Mouse (Mus musculus) testis, postnatal 10 days (tissue): ENCODE results near the gene Mapk1ip1l.
"Not testable (repeated sequence)": the region's sequence is repeated elsewhere in the genome, so short reads cannot be mapped to it uniquely, and the experiment has no call there.

Experiments used
- DNase-seq: peaks from one replicate; pipeline ENCODE4 v3.0.0; 2021; ENCODE audit warnings: low spot score

Gene Mapk1ip1l

GRCm38 (mm10) chr14:47304814-47305405 lies 6.8 kb downstream of the Mapk1ip1l start:
- DNase-seq, result no peak

- DNase-seq, result no peak
These were observed 7.9 kb downstream of the Mapk1ip1l start for GRCm38 (mm10) chr14:47305933-47306332.

- DNase-seq, result no peak
These were observed 9.6 kb downstream of the Mapk1ip1l start for GRCm38 (mm10) chr14:47307669-47308068.

GRCm38 (mm10) chr14:47309061-47309460 lies 11.0 kb downstream of the Mapk1ip1l start:
- no peak for DNase-seq

GRCm38 (mm10) chr14:47310342-47311181 lies 12.5 kb downstream of the Mapk1ip1l start:
- no peak for DNase-seq

- DNase-seq, result no peak
These were observed 21.3 kb downstream of the Mapk1ip1l start for GRCm38 (mm10) chr14:47319362-47319761.

- not testable (repeated sequence) for DNase-seq
These were observed 23.5 kb downstream of the Mapk1ip1l start for GRCm38 (mm10) chr14:47321581-47321980.

GRCm38 (mm10) chr14:47325965-47326761 lies 28.1 kb downstream of the Mapk1ip1l start:
- DNase-seq, result no peak

- no peak for DNase-seq
These were observed 29.3 kb downstream of the Mapk1ip1l start for GRCm38 (mm10) chr14:47327347-47327746.

- DNase-seq, result no peak
These were observed 33.9 kb downstream of the Mapk1ip1l start for GRCm38 (mm10) chr14:47331920-47332319.

- DNase-seq, result peak; percentile 78
These were observed 36.8 kb downstream of the Mapk1ip1l start for GRCm38 (mm10) chr14:47334819-47335218.

GRCm38 (mm10) chr14:47335300-47335699 lies 37.2 kb downstream of the Mapk1ip1l start:
- DNase-seq, result no peak

- DNase-seq, result no peak
These were observed 42.3 kb downstream of the Mapk1ip1l start for GRCm38 (mm10) chr14:47340231-47340925.

- no peak for DNase-seq
These were observed 43.8 kb downstream of the Mapk1ip1l start for GRCm38 (mm10) chr14:47341811-47342291.

- DNase-seq, result no peak
These were observed 48.6 kb downstream of the Mapk1ip1l start for GRCm38 (mm10) chr14:47346715-47347114.

- DNase-seq, result no peak
These were observed 52.9 kb downstream of the Mapk1ip1l start for GRCm38 (mm10) chr14:47350974-47351373.

- no peak for DNase-seq
These were observed 54.2 kb downstream of the Mapk1ip1l start for GRCm38 (mm10) chr14:47352272-47352671.

GRCm38 (mm10) chr14:47353240-47353639 lies 55.2 kb downstream of the Mapk1ip1l start:
- DNase-seq, result no peak

- DNase-seq, result peak; percentile 60
These were observed 56.1 kb downstream of the Mapk1ip1l start for GRCm38 (mm10) chr14:47354111-47354577.

GRCm38 (mm10) chr14:47354948-47355347 lies 56.9 kb downstream of the Mapk1ip1l start:
- no peak for DNase-seq

GRCm38 (mm10) chr14:47356622-47357021 lies 58.6 kb downstream of the Mapk1ip1l start:
- DNase-seq, result no peak

GRCm38 (mm10) chr14:47359610-47360009 lies 61.5 kb downstream of the Mapk1ip1l start:
- DNase-seq, result no peak
